Mouse (Mus musculus): ENCODE results near the gene Hoxb6.
A peak's percentile ranks its signal among the peaks of the same experiment; 100 is the strongest.

The Hoxb6 gene

DNA sequence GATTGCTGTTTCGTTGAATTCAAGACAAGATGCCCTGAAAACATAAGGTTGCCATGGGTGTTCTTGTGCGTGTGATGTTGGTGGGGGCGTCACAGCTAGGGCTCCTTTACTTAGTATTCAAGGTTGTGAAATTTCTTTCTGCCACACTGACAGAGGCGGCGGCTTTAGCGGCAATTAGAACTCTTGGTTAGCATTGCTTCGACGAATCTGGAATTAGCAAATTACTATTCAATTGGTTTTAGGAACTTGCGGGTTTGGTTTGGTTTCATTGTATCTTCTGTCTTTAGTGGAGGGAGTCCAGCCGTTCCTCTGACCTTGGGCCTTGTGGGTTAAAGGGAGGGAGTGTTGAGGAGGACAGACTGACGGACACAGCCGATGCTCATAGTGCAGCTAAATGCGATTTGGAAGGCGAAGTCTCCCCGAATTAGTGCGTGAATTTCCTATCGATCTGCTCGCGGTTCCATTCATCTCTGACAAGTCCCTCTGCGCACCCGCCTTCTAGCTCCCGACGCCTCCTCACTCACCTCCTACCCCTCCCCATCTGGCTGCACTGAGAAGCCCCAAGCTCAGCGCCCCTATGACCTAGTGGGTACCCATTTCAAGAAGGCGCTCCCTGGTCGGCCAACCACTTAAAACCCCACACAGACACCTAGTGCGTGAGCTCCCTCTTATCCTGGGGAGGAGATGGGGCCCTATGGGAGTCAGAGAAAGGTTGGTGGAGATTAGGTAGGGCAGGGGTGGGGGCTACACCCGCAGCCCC, 25.5 kb downstream of the Hoxb6 start, which contains the start of gene Hoxb4:
Gene Hoxb4, plus strand, starts transcription at position 660 of the 760 bp plus-strand sequence.
- DNase-seq, result peak; percentile 72

GRCm38 (mm10) chr11:96318368-96319070, 26.2 kb downstream of the Hoxb6 start:
- peak; percentile 91 for DNase-seq

- peak; percentile 85 for DNase-seq
These were observed 27.0 kb downstream of the Hoxb6 start for GRCm38 (mm10) chr11:96319071-96319902.

DNA sequence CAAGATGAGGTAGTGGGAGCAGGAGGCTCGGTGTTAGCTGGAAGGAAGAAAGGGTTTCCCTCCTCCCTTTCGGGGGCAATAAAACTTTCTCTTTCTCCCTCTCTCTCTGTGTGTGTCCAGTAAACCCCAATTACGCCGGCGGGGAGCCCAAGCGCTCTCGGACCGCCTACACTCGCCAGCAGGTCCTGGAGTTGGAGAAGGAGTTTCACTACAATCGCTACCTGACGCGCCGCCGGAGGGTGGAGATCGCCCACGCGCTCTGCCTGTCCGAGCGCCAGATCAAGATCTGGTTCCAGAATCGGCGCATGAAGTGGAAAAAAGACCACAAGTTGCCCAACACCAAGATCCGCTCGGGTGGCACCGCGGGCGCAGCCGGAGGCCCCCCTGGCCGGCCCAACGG, 27.6 kb downstream of the Hoxb6 start:
- DNase-seq, result no peak

GRCm38 (mm10) chr11:96320688-96321087, 28.4 kb downstream of the Hoxb6 start:
- no peak for DNase-seq

GRCm38 (mm10) chr11:96321846-96322245, 29.6 kb downstream of the Hoxb6 start:
- DNase-seq, result no peak

DNA sequence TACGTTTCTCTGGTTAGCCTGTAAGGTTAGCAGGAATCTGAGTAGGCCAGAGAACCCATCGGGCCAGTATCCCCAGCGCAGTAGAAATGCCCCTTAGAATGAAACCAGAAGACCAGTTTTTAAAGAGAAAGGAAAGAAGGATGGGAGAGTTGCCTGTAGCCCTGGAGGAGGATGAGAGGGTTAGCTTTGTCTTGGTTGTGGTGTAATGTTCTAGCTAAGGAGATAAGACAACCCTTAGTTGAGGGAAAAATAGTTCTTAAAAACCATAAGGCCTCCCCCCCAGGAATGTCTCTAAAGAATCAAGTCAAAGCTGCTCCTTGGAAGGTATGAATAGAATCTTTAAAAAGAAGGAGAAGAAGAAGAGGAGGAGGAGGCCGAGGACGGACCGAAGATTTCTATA, 30.5 kb downstream of the Hoxb6 start:
- no peak for DNase-seq

DNA sequence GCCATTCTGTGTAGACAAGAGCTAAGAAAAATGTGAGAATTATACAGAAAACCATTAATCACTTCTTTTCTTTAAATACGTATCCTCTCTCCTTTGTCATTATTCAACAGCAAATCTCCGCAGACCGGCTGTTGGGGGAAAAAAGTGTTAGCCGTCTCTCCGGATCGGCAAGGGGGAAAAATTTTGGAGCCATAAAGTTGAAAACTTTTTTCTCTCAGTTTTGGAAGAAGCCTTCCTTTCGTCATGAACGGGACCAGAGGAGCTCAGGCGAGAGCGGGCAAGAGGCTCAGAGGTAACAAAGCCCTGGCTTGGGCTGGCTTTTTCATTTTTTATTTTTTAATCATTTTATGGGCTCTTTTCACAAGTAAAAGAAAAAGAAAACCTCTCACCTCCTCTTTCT, 30.9 kb downstream of the Hoxb6 start, which contains the start of gene Hoxb3:
Gene Hoxb3, plus strand, starts transcription at position 173 of the 400 bp plus-strand sequence.
- DNase-seq, result no peak

DNA sequence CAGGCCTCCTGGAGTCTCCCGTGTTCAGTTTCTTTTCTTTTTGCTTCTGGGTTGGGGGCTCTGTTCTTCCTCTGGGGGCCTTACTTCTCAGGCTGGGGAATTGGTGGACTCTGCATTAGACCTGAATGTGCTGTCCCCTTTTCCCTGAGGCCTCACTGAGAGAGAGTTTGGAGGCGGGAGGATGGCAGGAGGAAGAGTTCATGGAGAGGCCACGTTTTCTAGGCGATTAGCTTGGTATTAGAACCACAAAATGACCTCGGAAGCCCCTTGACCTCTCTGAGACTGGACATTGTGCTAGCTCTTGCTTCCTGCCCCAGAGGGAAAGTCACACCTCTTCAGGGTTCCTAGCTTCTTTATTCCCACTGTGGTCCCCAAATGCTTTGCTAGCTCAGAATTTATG, 31.8 kb downstream of the Hoxb6 start:
- DNase-seq, result peak; percentile 76

DNA sequence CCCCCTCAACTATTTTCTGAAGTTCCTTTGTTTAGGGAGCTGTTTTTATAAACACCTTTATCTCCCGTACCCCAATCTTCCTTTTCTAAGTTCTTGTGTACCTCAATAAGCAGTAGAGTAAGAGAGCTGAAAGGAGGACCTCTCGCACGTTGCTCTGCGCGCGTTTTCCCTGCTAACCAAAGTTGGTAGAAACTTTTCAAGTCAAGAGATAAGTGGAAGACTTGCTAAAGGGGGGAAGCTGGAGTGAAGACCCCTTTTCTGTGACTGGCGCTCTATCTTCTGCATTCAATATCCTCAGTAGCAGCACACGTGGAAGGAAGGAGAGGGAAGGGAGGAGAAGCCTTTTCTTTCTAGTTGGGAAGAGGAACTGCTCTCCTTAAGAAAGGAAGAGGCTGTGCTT, 32.7 kb downstream of the Hoxb6 start:
- no peak for DNase-seq

DNA sequence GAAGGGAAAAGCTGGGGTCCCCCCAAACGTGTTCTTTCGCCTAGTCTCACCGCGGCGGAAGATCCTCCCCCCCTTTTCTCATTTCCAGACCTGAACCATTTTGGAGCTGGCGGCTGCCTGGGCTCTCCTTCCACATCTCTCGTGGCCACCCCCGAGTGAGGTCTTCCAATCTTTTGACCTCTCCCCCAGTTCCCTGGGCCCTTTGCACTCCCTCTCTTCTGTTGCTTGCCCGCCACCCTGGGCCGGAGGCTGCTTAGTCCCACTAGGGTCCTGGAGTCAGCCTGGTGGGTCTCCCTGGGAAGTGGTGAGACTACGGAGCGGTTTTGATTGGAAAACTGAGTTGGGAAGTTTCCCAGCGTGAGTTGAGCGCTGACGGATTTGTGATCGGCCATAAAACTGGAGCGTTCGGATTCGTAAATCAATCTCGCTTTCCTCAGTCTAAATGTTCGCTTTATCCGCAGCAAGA, 33.5 kb downstream of the Hoxb6 start:
- DNase-seq, result peak; percentile 78

DNA sequence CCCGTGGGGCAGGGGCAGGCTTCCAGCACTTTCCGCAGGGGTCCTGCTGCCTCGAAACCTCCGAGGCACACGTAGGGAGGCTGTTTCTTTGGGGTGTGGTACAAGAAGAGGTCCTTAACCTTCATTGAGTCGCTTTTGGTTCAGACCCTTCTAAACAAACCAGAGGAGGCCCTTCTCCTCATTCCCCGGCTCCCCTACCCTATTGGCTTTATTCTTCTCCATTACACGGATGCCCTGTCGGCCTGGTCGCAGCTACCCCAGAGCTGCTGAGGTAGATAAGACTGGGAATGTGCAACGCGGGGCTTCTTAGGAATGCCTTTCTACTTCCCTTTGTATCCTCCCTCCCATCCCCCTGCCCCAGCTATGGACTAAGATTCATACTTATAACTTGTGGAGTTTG, 34.4 kb downstream of the Hoxb6 start:
- no peak for DNase-seq

DNA sequence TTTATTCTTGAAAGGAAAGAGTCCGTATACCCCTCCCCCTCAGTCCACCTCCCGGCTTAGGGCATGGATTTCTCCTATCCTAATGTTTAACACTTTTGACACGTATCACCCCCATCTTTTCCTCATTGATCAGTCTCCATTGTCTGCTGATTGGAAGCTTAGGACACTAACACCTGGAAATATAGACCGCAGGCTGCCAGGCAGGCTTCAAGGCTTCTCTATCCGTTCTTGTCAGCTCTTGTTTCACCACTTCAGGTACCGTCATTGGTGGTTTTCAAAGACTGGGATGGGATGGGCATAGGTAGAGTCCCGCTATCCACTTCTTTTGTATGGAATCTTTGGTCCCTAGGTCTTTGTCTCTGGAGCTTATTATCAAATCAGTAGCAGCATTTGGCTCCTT, 34.8 kb downstream of the Hoxb6 start:
- DNase-seq, result no peak

DNA sequence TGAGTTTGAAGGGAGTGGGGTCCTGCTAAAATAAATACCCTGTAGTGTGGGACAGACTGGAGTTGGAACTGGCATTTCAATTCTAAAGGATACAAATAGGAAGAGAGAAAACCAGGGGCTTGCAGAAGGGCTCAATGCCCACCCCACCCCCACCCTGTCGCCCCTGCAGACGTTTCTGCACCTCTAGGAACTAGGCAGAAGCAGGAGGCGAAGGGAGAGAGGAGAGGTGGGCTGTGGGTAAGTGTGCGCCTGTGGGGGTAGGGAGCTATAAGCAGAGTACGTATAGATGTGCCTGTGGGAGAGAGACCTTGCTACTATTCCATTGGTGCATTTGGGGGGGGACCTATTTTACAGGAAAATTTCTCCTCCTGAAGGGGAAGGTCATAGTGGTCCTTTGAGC, 35.5 kb downstream of the Hoxb6 start:
- DNase-seq, result no peak

DNA sequence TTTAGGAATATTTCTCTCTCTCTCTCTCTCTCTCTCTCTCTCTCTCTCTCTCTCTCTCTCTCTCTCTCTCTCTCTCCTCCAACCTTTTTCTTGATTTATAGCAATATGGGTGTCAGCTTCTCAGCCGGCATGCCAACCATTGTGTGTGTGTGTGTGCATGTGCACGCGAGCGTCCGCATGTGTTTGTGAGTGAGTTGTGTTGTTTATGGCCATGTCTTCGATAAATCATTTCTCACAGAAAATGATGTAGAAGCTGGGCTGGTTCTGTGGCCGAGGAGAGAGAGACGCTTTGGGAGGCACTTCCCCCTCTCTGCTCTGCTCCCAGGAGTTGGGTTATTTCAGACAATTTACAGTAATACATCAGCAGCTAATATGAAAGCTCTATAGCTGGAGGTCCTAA, 36.3 kb downstream of the Hoxb6 start:
- DNase-seq, result no peak

DNA sequence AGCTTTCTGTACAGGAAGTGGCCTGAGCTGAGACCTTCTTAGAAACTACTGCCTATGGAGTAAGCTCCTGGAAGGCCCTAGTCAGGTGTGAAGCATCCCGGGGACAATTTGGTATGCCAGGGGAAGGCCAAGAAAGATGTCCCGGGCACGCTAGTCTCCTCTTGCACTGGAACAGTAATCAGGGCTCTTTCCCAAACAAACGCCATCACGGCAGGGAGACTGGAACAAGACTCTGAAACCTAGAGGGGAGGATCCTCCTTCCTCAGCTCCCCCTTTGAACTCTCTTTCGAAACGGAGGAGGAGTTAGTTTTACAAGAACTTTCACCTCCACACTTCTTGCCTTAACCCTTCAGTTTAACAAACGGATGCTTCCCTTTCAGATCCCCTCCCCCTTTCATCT, 39.8 kb downstream of the Hoxb6 start:
- no peak for DNase-seq

DNA sequence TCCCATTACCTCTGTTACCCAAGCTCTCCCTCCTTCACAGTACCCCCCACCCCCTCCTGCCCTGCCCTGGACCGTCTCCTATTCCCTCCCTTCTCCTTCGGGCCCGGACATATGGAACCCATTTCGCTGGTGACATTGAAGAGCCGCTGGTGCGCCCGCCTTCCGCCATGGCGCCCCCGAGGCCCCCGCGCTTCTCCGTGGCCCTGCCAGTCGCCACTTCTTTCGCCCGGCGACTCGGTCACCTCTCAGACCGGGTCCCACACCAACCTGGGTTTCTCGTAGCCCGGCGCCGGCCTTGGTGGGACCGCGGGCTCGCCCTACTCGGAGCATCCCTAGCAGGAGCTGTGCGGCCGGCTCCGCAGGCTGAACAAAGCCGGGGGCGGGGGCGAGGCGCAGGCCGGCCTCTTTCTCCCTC, 40.3 kb downstream of the Hoxb6 start:
- DNase-seq, result peak; percentile 76

DNA sequence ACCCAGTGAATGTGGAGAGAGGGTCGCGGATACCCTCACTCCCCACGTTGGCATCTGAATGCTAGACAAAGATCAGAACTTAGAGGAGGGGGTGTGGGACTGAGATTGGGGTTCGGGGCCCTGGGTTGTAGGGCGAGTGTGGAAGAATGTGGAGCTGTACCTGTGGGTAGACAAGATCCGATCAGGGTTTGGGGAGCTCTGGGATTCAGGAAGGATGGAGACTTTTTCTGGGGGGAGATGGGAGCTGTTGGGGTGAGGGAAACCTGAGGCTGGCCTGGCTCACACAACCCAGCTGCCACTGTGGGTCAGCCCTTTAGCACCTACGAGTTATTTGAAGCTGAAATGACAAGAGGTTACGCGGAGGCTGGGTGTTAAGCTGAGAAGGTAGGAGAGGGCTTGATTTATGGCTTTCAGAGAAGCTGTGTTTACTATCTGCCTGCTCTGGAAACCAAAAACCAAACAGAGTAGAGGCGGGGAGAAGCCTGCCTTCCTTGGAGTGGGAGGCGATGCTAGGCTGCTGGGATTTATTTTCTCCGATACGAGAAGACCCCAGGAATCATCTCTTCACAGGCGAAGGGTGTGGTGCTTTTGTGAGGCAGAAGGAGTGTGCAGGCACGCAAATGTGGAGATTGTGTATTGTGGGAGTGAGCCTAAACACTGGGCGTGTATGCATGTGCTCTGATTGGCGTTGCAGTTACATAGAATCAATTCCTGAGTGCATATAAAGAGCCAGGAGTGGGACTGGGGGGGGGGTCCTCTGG, 41.1 kb downstream of the Hoxb6 start:
- no peak for DNase-seq

DNA sequence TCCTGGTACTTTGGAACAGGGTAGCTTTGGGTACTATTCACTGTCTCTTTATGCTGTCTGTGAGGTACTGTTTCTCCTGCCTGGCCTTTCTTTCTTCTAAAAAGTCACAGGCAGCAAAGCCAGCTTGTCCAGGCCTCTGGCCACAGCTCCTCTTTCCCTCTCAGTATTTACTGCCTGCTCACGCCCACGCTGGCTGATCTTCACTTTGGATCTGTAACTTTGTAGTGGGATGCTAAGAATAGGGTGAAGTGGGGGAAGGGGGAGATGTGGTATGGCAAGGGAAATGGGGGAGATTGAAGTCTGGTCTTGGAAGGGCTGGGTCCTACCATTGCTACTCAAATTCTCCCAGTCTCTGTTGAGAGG, 41.7 kb downstream of the Hoxb6 start:
- DNase-seq, result no peak

DNA sequence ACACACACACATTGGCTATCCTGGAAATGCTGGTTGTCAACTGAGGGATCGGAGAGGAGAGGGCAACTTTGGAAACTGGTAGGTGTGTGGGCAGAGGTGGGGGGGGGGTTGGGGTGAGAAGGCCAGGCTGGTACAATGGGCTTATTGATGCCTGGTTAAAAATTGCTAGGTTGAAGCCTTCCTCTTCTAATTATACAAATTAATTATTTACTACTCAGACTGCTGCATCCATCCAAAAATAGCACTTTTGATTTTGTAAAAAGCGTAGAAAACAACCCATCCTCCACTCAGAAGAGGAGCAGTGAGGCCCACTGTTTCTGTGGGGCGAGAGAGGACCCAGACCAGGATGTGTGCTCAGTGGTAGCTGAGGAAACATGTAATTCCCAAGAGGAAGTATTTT, 42.7 kb downstream of the Hoxb6 start:
- no peak for DNase-seq

DNA sequence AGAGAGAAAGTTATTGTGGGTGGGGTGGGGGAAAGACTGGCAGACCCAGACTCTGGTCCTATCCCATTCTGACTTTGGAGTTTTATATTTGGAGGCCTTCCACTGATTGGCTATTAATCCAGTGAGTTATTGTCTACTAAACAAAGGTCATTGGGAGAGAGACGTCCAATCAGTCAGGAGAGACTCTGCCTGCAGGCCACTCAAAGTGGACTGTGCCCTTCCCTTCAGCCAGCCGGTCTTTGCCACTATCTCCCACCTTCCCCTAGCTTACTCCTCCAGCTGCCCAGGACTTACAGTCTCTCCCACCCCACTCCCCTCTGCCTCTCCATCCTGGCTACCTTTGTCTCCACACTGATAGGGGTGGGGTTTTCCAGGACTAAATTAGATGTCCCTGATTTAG, 44.3 kb downstream of the Hoxb6 start:
- DNase-seq, result no peak

DNA sequence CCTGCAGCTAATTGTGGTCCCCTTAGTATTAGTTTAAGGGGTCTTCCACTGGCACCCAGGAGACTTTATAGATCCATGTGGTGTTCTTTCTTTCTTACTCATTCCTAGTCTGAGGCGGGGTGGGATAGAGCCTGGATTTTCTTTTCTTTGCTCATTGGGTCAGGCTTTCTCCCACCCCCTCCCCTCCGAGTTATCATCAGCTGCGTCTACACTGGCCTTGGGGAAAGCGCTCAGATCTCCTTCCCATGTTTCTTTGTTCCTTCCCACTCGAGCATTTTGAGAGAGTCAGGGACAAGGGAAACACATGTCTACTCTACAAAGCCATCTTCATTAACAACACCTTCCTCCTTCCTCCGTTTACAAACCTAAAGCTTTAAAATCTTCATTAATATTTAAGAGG, 44.8 kb downstream of the Hoxb6 start:
- DNase-seq, result no peak
